Mouse (Mus musculus) MEL (cell line): ENCODE results near the gene Ankmy2.

Source experiments
- CHD1 ChIP-seq: IDR thresholded peaks from 2 replicates; pipeline ENCODE4 v1.6.1; 2012; ENCODE audit warnings: low read depth, mild to moderate bottlenecking, inconsistent platforms, low read length, improper control_type of control experiment
- MYB ChIP-seq: IDR thresholded peaks from 2 replicates; pipeline ENCODE4 v1.6.1; 2011; ENCODE audit warnings: mild to moderate bottlenecking, low read depth, low read length, improper control_type of control experiment
- UBTF ChIP-seq: IDR thresholded peaks from 2 replicates; pipeline ENCODE4 v1.6.1; 2012; ENCODE audit warnings: low read depth, mild to moderate bottlenecking, inconsistent platforms, low read length, improper control_type of control experiment, moderate library complexity, borderline replicate concordance; ENCODE audit not compliant: insufficient read depth

DNA sequence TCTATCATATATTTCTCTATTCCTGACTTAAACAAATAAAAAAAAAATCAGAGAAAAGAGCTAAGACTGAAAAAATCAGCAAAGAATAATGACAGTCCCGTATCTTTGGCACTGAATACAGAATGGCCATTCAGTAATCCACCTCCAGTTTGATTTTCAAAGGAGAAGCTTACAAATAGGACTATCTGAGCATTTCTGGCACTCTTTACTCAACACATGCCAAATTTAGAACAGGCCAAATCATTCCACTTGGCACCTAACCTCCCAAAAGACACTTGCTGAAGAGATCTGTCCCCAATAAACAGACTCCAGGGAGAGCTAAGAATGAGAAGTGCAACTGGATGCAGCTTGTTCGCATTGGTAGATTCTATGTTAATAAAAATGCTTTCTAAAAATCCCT lies 6.6 kb upstream of the Ankmy2 start:
- TF ChIP-seq MYB (no peak), UBTF (no peak), CHD1 (no peak)
